In the genomic region with DNA sequence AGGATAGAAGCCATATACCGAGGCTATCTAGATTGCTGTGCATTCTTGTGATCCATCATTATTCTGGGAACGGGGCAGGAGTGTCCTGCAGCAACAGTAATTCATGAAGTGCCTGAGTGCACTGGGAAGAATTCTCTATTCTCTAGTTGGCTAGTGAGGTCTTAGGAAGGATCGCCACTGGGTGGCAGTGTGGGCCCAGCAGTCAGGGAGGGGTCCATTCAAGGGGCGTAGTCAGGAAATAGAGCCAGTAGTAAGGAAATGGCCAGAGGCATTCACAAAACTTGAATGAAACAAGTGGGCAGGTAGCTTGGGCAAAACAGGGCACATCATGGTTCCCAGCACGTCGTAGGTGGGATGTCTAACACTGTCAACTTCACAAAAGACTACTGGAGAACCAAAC, we compare ENCODE assay signal across 8 mouse cellular contexts. TPM values are rescaled to one million over a fixed set of nuclear protein-coding genes. Genes with fewer than 3 reads are reported as not detected.
DNase-seq lines count a peak whose midpoint lies in the region; ATAC-seq and TF ChIP-seq lines count a peak whose summit lies in the region.

No protein-coding gene starts in this region.

- intact Hi-C loops in left cerebral cortex, adult 2 months (cut with DNase I) = loop anchor here (1.0 to 10.0 kb wide), 6 partner anchors 42 to 609 kb away; a partner anchor contains a TSS

- 0 out of 2 replicates have a peak, but pooled peaks cover 5% of the 10 kb centered on the region for H3K27me3 ChIP-seq in forebrain, embryonic 14.5 days (replicated peaks; ENCODE audit: control insufficient read depth, insufficient read depth, low read length)
- H3K27me3 ChIP-seq in forebrain, embryonic 12.5 days = peaks cover 42% of the 10 kb centered on the region
- H3K27me3 ChIP-seq in CH12.LX (replicated peaks) = peaks cover 8% of the 10 kb centered on the region
- no peaks in the 10 kb centered on the region for H3K27me3 ChIP-seq in splenic B cell, adult 2 months (ENCODE audit: control insufficient read depth, insufficient read depth, low read length, poor library complexity, severe bottlenecking)

- peaks cover 5% of the 10 kb centered on the region for H3K79me2 ChIP-seq in CH12.LX (replicated peaks; ENCODE audit: control insufficient read depth, extremely low read depth, insufficient read depth, poor library complexity, severe bottlenecking)

- no peak overlapping the region for H3K4me3 ChIP-seq in forebrain, embryonic 14.5 days (ENCODE audit: low read depth, low read length)
- no peak overlapping the region for H3K4me3 ChIP-seq in forebrain, embryonic 12.5 days (replicated peaks)
- no peak overlapping the region for H3K4me3 ChIP-seq in CH12.LX (replicated peaks in 1 of 3; ENCODE audit: low read depth in 2 of 3, low read length in 2 of 3, poor library complexity in 1 of 3)
- H3K4me3 ChIP-seq in left cerebral cortex, adult 2 months = no peak overlapping the region

- no peak for ATAC-seq in forebrain, embryonic 14.5 days
- no peak for ATAC-seq in forebrain, embryonic 12.5 days (ENCODE audit: low FRiP score)
- 0 out of 2 replicates have a peak, but pooled peaks have one; percentile 27 for ATAC-seq in megakaryocyte-erythroid progenitor cell, adult 5-6 weeks (replicated peaks; ENCODE audit: low FRiP score, low TSS enrichment, poor library complexity, severe bottlenecking)

- 4% methylated on average over 6 of the region's 6 CpGs for WGBS in forebrain, embryonic 14.5 days
- WGBS in forebrain, embryonic 12.5 days = 5% methylated on average over 6 of the region's 6 CpGs

- no peak overlapping the region for H3K9ac ChIP-seq in forebrain, embryonic 14.5 days (ENCODE audit: low read length)
- H3K9ac ChIP-seq in forebrain, embryonic 12.5 days = no peak overlapping the region
- no peak overlapping the region for H3K9ac ChIP-seq in CH12.LX (ENCODE audit: insufficient read depth, low read depth)

- in situ Hi-C loops in CH12.LX (cut with MboI; ENCODE audit: low pct_ligation_motif_present, low pct_unique_long_range_greater_than_20kb, low sequenced_read_pairs) = loop anchor here (10.0 to 25.0 kb wide), 2 partner anchors 319 to 632 kb away; a partner anchor contains a TSS

- dilution Hi-C loops in CH12.LX (cut with MboI; ENCODE audit: extremely low pct_ligation_motif_present, extremely low pct_unique_long_range_greater_than_20kb, low sequenced_read_pairs) = no loop called here

- TF ChIP-seq POLR2A in CH12.LX (IDR thresholded peaks at IDR 0.05; ENCODE audit: low read depth, low read length) = no peak

- no peak overlapping the region for H3K4me2 ChIP-seq in forebrain, embryonic 14.5 days (ENCODE audit: low read length)
- H3K4me2 ChIP-seq in forebrain, embryonic 12.5 days = no peak overlapping the region
- H3K4me2 ChIP-seq in CH12.LX (ENCODE audit: insufficient read depth, low read depth, poor library complexity, severe bottlenecking) = no peak overlapping the region

- no peak overlapping the region for H3K27ac ChIP-seq in forebrain, embryonic 14.5 days (ENCODE audit: low read depth, low read length)
- no peak overlapping the region for H3K27ac ChIP-seq in forebrain, embryonic 12.5 days
- H3K27ac ChIP-seq in CH12.LX (ENCODE audit: insufficient read depth, low read depth) = no peak overlapping the region
- H3K27ac ChIP-seq in left cerebral cortex, adult 2 months = no peak overlapping the region

- peak; percentile 68 for DNase-seq in forebrain, embryonic 14.5 days (ENCODE audit: low spot score)
- peak; percentile 81 for DNase-seq in CH12.LX (ENCODE audit: extremely low read depth)
- peak; percentile 74 to 80 for DNase-seq in cerebellum, adult 18-20 months
- DNase-seq in gastrocnemius, postnatal 25 days = peak; percentile 61
- DNase-seq in left cerebral cortex, adult 2 months (ENCODE audit: extremely low spot score in 1 of 2, low spot score in 2 of 2) = peak; percentile 65 to 82
- peak; percentile 81 for DNase-seq in splenic B cell, adult 2 months (ENCODE audit: low read depth, low spot score)

- peak; percentile 99 for TF ChIP-seq RAD21 in CH12.LX (IDR thresholded peaks at IDR 0.05; ENCODE audit: low read depth, low read length)

- TF ChIP-seq EP300 in CH12.LX (IDR thresholded peaks at IDR 0.05; ENCODE audit: low read length) = no peak

- peaks cover 13% of the 10 kb centered on the region for H3K4me1 ChIP-seq in forebrain, embryonic 14.5 days (ENCODE audit: control insufficient read depth, insufficient read depth, low read length)
- H3K4me1 ChIP-seq in forebrain, embryonic 12.5 days = peaks cover 29% of the 10 kb centered on the region
- peaks cover 22 to 31% of the 10 kb centered on the region in 2 experiments for H3K4me1 ChIP-seq in CH12.LX (ENCODE audit: control insufficient read depth in 1 of 2, insufficient read depth in 2 of 2)

- peak; percentile 40 to 99 for TF ChIP-seq CTCF in CH12.LX (conservative IDR thresholded peaks at IDR 0.05 in 1 of 2, IDR thresholded peaks at IDR 0.05 in 1 of 2; ENCODE audit: low read depth in 2 of 2, low read length in 2 of 2)
- TF ChIP-seq CTCF in left cerebral cortex, adult 2 months (IDR thresholded peaks at IDR 0.05) = peak; percentile 86

- no peaks in the 10 kb centered on the region for H3K36me3 ChIP-seq in forebrain, embryonic 14.5 days (ENCODE audit: control insufficient read depth, insufficient read depth, low read length)
- H3K36me3 ChIP-seq in forebrain, embryonic 12.5 days (replicated peaks) = no peaks in the 10 kb centered on the region
- H3K36me3 ChIP-seq in CH12.LX (replicated peaks in 1 of 2; ENCODE audit: control insufficient read depth in 1 of 2, insufficient read depth in 1 of 2, low read length in 1 of 2) = no peaks in the 10 kb centered on the region
- no peaks in the 10 kb centered on the region for H3K36me3 ChIP-seq in splenic B cell, adult 2 months (ENCODE audit: control insufficient read depth, insufficient read depth, low read length, poor library complexity, severe bottlenecking)

- no peaks in the 10 kb centered on the region for H3K9me3 ChIP-seq in forebrain, embryonic 14.5 days (replicated peaks; ENCODE audit: control insufficient read depth, low read length)
- no peaks in the 10 kb centered on the region for H3K9me3 ChIP-seq in forebrain, embryonic 12.5 days
- H3K9me3 ChIP-seq in CH12.LX (replicated peaks; ENCODE audit: low read length) = no peaks in the 10 kb centered on the region

TF ChIP-seq in CH12.LX, 34 proteins besides CTCF, POLR2A, EP300 and RAD21 (continues in another document):
- no peak for TF ChIP-seq NRF1 (IDR thresholded peaks at IDR 0.05; ENCODE audit: low read depth, low read length)
- TF ChIP-seq TCF12 (IDR thresholded peaks at IDR 0.05; ENCODE audit: low read depth, low read length) = 0 out of 2 replicates have a peak, but pooled peaks have one; percentile 12
- peak; percentile 81 for TF ChIP-seq ELF1 (IDR thresholded peaks at IDR 0.05; ENCODE audit: low read depth, low read length)
- no peak for TF ChIP-seq ZNF384 (IDR thresholded peaks at IDR 0.05; ENCODE audit: low read depth, low read length)
- peak; percentile 99 for TF ChIP-seq ZC3H11A (IDR thresholded peaks at IDR 0.05; ENCODE audit: low read depth, low read length)
- no peak for TF ChIP-seq MXI1 (IDR thresholded peaks at IDR 0.05; ENCODE audit: low read depth, low read length)

RNA-seq across cellular contexts. Expression of a gene that starts 1.6 kb away (rescaled TPM):
- polyA plus RNA-seq in forebrain, embryonic 14.5 days (2014; fragmentation: Nextera tagmentation; extraction: Ambion mirVana) = 4.9 and 7.0 TPM in 2 replicates
- 4.5 and 6.0 TPM in 2 replicates for polyA plus RNA-seq in forebrain, embryonic 12.5 days (2016; fragmentation: Nextera tagmentation; extraction: Ambion mirVana)
- total RNA-seq in CH12.LX (2012; rRNA removed) (1.7 and 3.5 TPM in 2 replicates), CH12.LX (2014; rRNA removed) (0.42 and 0.43 TPM in 2 replicates)
- polyA plus RNA-seq in CH12.LX (2012; ENCODE audit: insufficient read length, low read depth) = 2.2 and 4.6 TPM in 2 replicates
- total RNA-seq in gastrocnemius, postnatal 25 days (2021) = 100 to 1,000 TPM in 1 of 2 experiments, 1 to 10 TPM in 1; 2.3 to 100 TPM
- 10 to 100 TPM in 1 of 2 experiments, 1 to 10 TPM in 1; 9.6 to 10.7 TPM for total RNA-seq in left cerebral cortex, adult 2 months (2021)
- 2.9 and 9.3 TPM in 2 replicates for total RNA-seq in megakaryocyte-erythroid progenitor cell, adult 5-6 weeks (2014; fragmentation: Nextera tagmentation)
- 1.2 and 1.6 TPM in 2 replicates for total RNA-seq in megakaryocyte-erythroid progenitor cell, adult 5-6 weeks (2017)

RNA-seq across cellular contexts. Expression of a gene that starts 4.6 kb away (rescaled TPM):
- polyA plus RNA-seq in forebrain, embryonic 14.5 days (2014; fragmentation: Nextera tagmentation; extraction: Ambion mirVana) = 1.4 and 1.9 TPM in 2 replicates
- polyA plus RNA-seq in forebrain, embryonic 12.5 days (2016; fragmentation: Nextera tagmentation; extraction: Ambion mirVana) = 2.4 and 3.7 TPM in 2 replicates
- 33.3 and 39.8 TPM in 2 replicates for total RNA-seq in CH12.LX (2012; rRNA removed)
- total RNA-seq in CH12.LX (2014; rRNA removed) = 29.1 and 29.9 TPM in 2 replicates
- polyA plus RNA-seq in CH12.LX (2012; ENCODE audit: insufficient read length, low read depth) = 30.1 and 33.1 TPM in 2 replicates
- total RNA-seq in gastrocnemius, postnatal 25 days (2021) = 10 to 100 TPM; 27.7 to 32.1 TPM
- 1 to 10 TPM; 3.4 to 3.5 TPM for total RNA-seq in left cerebral cortex, adult 2 months (2021)
- 26.8 and 34.0 TPM in 2 replicates for total RNA-seq in megakaryocyte-erythroid progenitor cell, adult 5-6 weeks (2014; fragmentation: Nextera tagmentation)
- total RNA-seq in megakaryocyte-erythroid progenitor cell, adult 5-6 weeks (2017) = 26.9 and 31.6 TPM in 2 replicates

RNA-seq across cellular contexts. Expression of a gene that starts 43.9 kb away (rescaled TPM):
- 14.0 and 15.7 TPM in 2 replicates for polyA plus RNA-seq in forebrain, embryonic 14.5 days (2014; fragmentation: Nextera tagmentation; extraction: Ambion mirVana)
- 10.3 and 12.0 TPM in 2 replicates for polyA plus RNA-seq in forebrain, embryonic 12.5 days (2016; fragmentation: Nextera tagmentation; extraction: Ambion mirVana)
- total RNA-seq in CH12.LX (2012; rRNA removed) (12.2 and 20.5 TPM in 2 replicates), CH12.LX (2014; rRNA removed) (10.8 and 12.1 TPM in 2 replicates)
- 11.9 TPM in 2 replicates for polyA plus RNA-seq in CH12.LX (2012; ENCODE audit: insufficient read length, low read depth)
- total RNA-seq in gastrocnemius, postnatal 25 days (2021) = 10 to 100 TPM; 12.8 to 15.7 TPM
- 10 to 100 TPM; 18.6 to 21.5 TPM for total RNA-seq in left cerebral cortex, adult 2 months (2021)
- total RNA-seq in megakaryocyte-erythroid progenitor cell, adult 5-6 weeks (2014; fragmentation: Nextera tagmentation) = 5.8 and 18.8 TPM in 2 replicates
- 4.9 and 9.0 TPM in 2 replicates for total RNA-seq in megakaryocyte-erythroid progenitor cell, adult 5-6 weeks (2017)

RNA-seq across cellular contexts. Expression of a gene that starts 46.2 kb away (rescaled TPM):
- 2.0 and 2.3 TPM in 2 replicates for polyA plus RNA-seq in forebrain, embryonic 14.5 days (2014; fragmentation: Nextera tagmentation; extraction: Ambion mirVana)
- 2.2 and 2.9 TPM in 2 replicates for polyA plus RNA-seq in forebrain, embryonic 12.5 days (2016; fragmentation: Nextera tagmentation; extraction: Ambion mirVana)
- total RNA-seq in CH12.LX (2012; rRNA removed) (0.34 and 0.72 TPM in 2 replicates), CH12.LX (2014; rRNA removed) (0.11 TPM in 1 of 2 replicates, not detected in the other)
- 0.09 and 0.10 TPM in 2 replicates for polyA plus RNA-seq in CH12.LX (2012; ENCODE audit: insufficient read length, low read depth)
- total RNA-seq in gastrocnemius, postnatal 25 days (2021) = 10 to 100 TPM; 34.1 to 44.0 TPM
- 1 to 10 TPM; 4.3 to 4.4 TPM for total RNA-seq in left cerebral cortex, adult 2 months (2021)
- not detected in 2 replicates for total RNA-seq in megakaryocyte-erythroid progenitor cell, adult 5-6 weeks (2014; fragmentation: Nextera tagmentation)
- 0.47 TPM in 1 of 2 replicates, not detected in the other for total RNA-seq in megakaryocyte-erythroid progenitor cell, adult 5-6 weeks (2017)

Comparison
In these comparisons a context has a peak if more than half of its experiments do, and no peak if none do; other contexts are left out.
1. RNA of a gene that starts 4.6 kb away (total RNA-seq): 29.1 to 39.8 TPM in CH12.LX, 27.7 to 32.1 TPM in gastrocnemius, postnatal 25 days and 26.8 to 34.0 TPM in megakaryocyte-erythroid progenitor cell, adult 5-6 weeks; 3.4 to 3.5 TPM in left cerebral cortex, adult 2 months; every median in the first group is over 4 times any median in the second.
2. Peak in every context shown above with its lines, with median percentiles within 50 percentile points of each other: DNase-seq.